Mouse (Mus musculus): Measurements from ENCODE around the gene Grin2b.
"Not testable (repeated sequence)": the region's sequence is repeated elsewhere in the genome, so short reads cannot be mapped to it uniquely, and the experiment has no call there.

The Grin2b gene

GRCm38 (mm10) chr6:135691561-135691960 lies 481.8 kb downstream of the Grin2b start:
- DNase-seq (ENCODE audit: low read depth) = no peak

GRCm38 (mm10) chr6:135687926-135688325 lies 485.4 kb downstream of the Grin2b start:
- DNase-seq (ENCODE audit: low read depth) = no peak

GRCm38 (mm10) chr6:135684206-135684605 lies 489.1 kb downstream of the Grin2b start:
- DNase-seq (ENCODE audit: low read depth) = no peak

- DNase-seq (ENCODE audit: low read depth) = not testable (repeated sequence)
Observed at GRCm38 (mm10) chr6:135681423-135681822, 491.9 kb downstream of the Grin2b start.

GRCm38 (mm10) chr6:135680105-135680710 lies 493.1 kb downstream of the Grin2b start:
- no peak for DNase-seq (ENCODE audit: low read depth)

- no peak for DNase-seq (ENCODE audit: low read depth)
Observed at GRCm38 (mm10) chr6:135674380-135674779, 498.9 kb downstream of the Grin2b start.

GRCm38 (mm10) chr6:135672003-135672402 lies 501.3 kb downstream of the Grin2b start:
- no peak for DNase-seq (ENCODE audit: low read depth)

All from fibroblast of lung, adult 2 months (primary cell).